Mouse (Mus musculus) heart, postnatal 0 days (tissue): ENCODE results near the gene Macrod1. TPM values are rescaled to one million over a fixed set of nuclear protein-coding genes. Genes with fewer than 3 reads are reported as not detected.

Source experiments
- ATAC-seq: fragments of 200-750 bp; cut with Nextera tagmentation; 2 replicates; pipeline ENCODE4 v1.8.0; 2017; ENCODE audit warnings: low read depth, moderate number of reproducible peaks, moderate library complexity; ENCODE audit not compliant: insufficient read depth
- DNase-seq: peaks from one replicate; pipeline ENCODE4 v3.0.0-alpha.2; 2016; ENCODE audit warnings: low spot score
- H3K27ac ChIP-seq: fragments of 300-500 bp; sonication (generic); 2 replicates; pipeline ENCODE4 v1.5.1; 2014; ENCODE audit warnings: low read depth, mild to moderate bottlenecking
- H3K27me3 ChIP-seq: fragments of 300-500 bp; sonication (generic); 2 replicates; pipeline ENCODE4 v1.6.1; 2014; ENCODE audit warnings: low read length, mixed read lengths; ENCODE audit not compliant: control insufficient read depth, insufficient read depth
- H3K36me3 ChIP-seq: fragments of 300-500 bp; sonication (generic); replicated peaks from 2 replicates; pipeline ENCODE4 v1.6.1; 2014; ENCODE audit warnings: low read length, mixed read lengths; ENCODE audit not compliant: control insufficient read depth, insufficient read depth
- H3K4me1 ChIP-seq: fragments of 300-500 bp; sonication (generic); 2 replicates; pipeline ENCODE4 v1.6.1; 2014; ENCODE audit warnings: antibody characterized with exemption; ENCODE audit not compliant: control insufficient read depth, insufficient read depth
- H3K4me2 ChIP-seq: fragments of 300-500 bp; sonication (generic); 2 replicates; pipeline ENCODE4 v1.6.1; 2014; ENCODE audit warnings: low read depth, mild to moderate bottlenecking, low read length, moderate library complexity
- H3K4me3 ChIP-seq: fragments of 300-500 bp; sonication (generic); 2 replicates; pipeline ENCODE4 v1.5.1; 2014; ENCODE audit warnings: low read depth, low read length
- H3K9ac ChIP-seq: fragments of 300-500 bp; sonication (generic); replicated peaks from 2 replicates; pipeline ENCODE4 v1.6.1; 2014; ENCODE audit warnings: low read depth, low read length, mixed read lengths
- H3K9me3 ChIP-seq: fragments of 300-500 bp; sonication (generic); replicated peaks from 2 replicates; pipeline ENCODE4 v1.6.1; 2016; ENCODE audit warnings: low read length; ENCODE audit not compliant: control insufficient read depth
- CTCF ChIP-seq: IDR thresholded peaks from 2 replicates; pipeline ENCODE4 v1.5.1; 2016; ENCODE audit warnings: antibody characterized with exemption, control low read depth, low read depth
- EP300 ChIP-seq: IDR thresholded peaks from 2 replicates; pipeline ENCODE4 v1.6.1; 2016; ENCODE audit warnings: antibody characterized with exemption, low read depth
- WGBS: fragments of 180-500 bp; shearing (Covaris S2); extraction: QIAGEN DNeasy Blood & Tissue Kit; methylation state at CpG from one replicate; pipeline ENCODE4 v1.1.7; 2014; 5-methylcytosine and 5-hydroxymethylcytosine counted together
- polyA plus RNA-seq: library from polyadenylated mRNA; unstranded; fragments of >200 nt; fragmentation: Nextera tagmentation; extraction: Ambion mirVana; gene quantifications from 2 replicates; pipeline ENCODE4 v1.2.1, GENCODE M21; 2015
- total RNA-seq: library from RNA; depleted of rRNA; stranded (reverse); fragments of >200 nt; gene quantifications from 2 replicates; pipeline ENCODE4 v1.2.3, GENCODE M21; 2014; ENCODE audit warnings: low replicate concordance

The Macrod1 gene
- total and polyA plus RNA-seq, 2 experiments from 2014 or later = 113 to 122 TPM

DNA sequence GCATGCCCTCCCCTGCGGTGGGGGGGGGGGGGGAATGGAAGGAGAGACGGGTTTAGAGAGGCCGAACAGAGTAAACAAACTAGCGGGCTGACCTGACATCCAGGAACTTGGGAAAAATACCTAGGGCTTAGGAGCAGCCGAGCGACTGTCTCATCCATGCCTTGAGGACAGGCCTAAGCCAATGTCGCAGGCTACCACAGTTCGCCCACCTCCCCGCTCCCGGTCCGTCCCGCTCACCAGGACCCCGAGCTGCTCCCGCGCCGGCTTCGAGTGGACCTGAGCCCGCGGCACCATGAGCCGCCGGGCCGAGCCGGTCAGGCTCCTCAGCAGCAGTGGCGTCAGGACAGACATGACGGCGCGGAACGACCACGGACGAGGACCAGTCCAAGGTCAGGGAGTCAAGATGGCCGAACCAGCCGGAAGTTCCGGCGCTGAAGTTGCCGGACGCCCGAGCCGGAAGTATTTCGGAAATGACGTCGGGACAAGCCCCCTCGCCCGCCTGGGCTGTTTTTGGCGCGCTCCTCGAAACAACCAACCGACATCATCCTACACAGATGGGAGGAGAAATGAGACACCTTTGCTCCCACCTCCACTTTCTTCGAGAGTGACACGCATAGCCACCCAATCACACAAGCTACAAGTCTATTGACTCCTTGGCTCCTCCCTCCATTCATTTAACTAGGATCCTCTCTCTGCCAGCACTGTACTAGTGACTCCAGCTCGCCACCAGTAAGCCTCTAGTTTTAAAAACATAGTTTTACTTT lies 160.7 kb downstream of the Macrod1 start, which contains the start of gene Cox8a:
Gene Cox8a (minus strand): TSS at position 455 of the 764 bp plus-strand sequence.
- under 1% methylated on average over 50 of the region's 50 CpGs for WGBS
- Histone ChIP-seq H3K27ac (peak within 1 kb of the TSS; percentile 96), H3K4me1 (peaks cover 20% of the 10 kb centered on the region), H3K27me3 (no peaks in the 10 kb centered on the region), H3K9me3 (no peaks in the 10 kb centered on the region), H3K9ac (peak within 1 kb of the TSS; percentile 97), H3K4me3 (peak within 1 kb of the TSS; percentile 91), H3K4me2 (peak within 1 kb of the TSS; percentile 81), H3K36me3 (peaks cover 33% of the 10 kb centered on the region)
- peak; percentile 100 for DNase-seq
- ATAC-seq = peak; percentile 97
- TF ChIP-seq EP300 (peak; percentile 61; the same call in 1 of the 2 replicates), CTCF (no peak)

DNA sequence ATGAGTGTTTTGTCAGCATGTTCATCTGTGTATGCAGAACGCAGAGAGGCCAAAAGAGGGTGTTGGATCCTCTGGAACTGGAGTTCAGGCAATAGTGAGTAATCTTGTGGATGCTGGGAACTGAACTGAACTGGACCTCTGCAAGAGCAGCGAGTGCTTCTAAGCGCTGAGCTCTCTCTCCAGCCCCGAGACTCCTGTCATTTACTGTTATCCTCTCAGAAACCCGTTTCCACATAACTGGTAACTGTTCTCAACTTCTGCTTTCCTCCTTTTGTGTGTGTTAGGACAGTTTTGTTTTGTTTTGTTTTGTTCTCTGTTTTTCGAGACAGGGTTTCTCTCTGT lies 161.3 kb downstream of the Macrod1 start:
- Histone ChIP-seq H3K9ac (no peak overlapping the region), H3K27ac (no peak overlapping the region), H3K4me3 (peak overlapping the region; percentile 91), H3K4me1 (peaks cover 20% of the 10 kb centered on the region), H3K4me2 (peak overlapping the region; percentile 34), H3K9me3 (no peaks in the 10 kb centered on the region), H3K27me3 (no peaks in the 10 kb centered on the region), H3K36me3 (peaks cover 30% of the 10 kb centered on the region)
- 12% methylated on average over 6 of the region's 6 CpGs for WGBS
- DNase-seq (no peak), ATAC-seq (no peak)
- TF ChIP-seq CTCF (no peak), EP300 (no peak)

GRCm38 (mm10) chr19:7218753-7219152 lies 162.1 kb downstream of the Macrod1 start:
- no peaks in the 10 kb centered on the region for H3K9me3 ChIP-seq
- H3K9ac ChIP-seq = no peak overlapping the region
- DNase-seq = no peak
- H3K4me2 ChIP-seq = no peak overlapping the region
- 95% methylated on average over 5 of the region's 5 CpGs for WGBS
- TF ChIP-seq CTCF (no peak), EP300 (no peak)
- H3K27ac ChIP-seq = no peak overlapping the region
- H3K4me1 ChIP-seq = peaks cover 20% of the 10 kb centered on the region
- no peaks in the 10 kb centered on the region for H3K27me3 ChIP-seq
- H3K4me3 ChIP-seq = no peak overlapping the region
- ATAC-seq = no peak
- H3K36me3 ChIP-seq = peaks cover 22% of the 10 kb centered on the region

GRCm38 (mm10) chr19:7222196-7222595 lies 165.6 kb downstream of the Macrod1 start:
- Histone ChIP-seq H3K36me3 (peaks cover 18% of the 10 kb centered on the region), H3K9ac (no peak overlapping the region), H3K4me1 (no peaks in the 10 kb centered on the region), H3K4me2 (no peak overlapping the region), H3K27ac (no peak overlapping the region), H3K4me3 (no peak overlapping the region), H3K9me3 (no peaks in the 10 kb centered on the region), H3K27me3 (no peaks in the 10 kb centered on the region)
- TF ChIP-seq CTCF = no peak
- no peak for TF ChIP-seq EP300
- 81% methylated on average over 6 of the region's 6 CpGs for WGBS
- DNase-seq = no peak
- ATAC-seq = no peak

DNA sequence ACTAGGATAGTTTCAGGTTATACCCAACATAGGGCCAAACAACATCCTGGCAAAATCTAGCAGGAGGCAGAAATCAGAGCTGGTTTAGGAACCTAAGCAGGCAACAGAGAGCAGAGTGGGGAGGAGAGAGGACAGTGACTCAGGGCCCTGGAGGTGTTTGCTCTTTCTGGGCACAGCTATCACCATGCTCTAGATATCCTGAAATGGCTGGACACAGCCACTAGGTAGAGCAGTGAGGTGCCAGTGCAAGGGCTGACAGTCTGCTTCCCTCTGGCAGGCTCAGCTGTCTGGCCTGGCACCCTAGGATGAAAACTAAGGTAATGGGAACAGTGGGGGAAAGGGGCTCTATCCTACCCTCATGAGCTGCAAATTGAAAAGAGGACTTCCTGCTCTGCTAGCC lies 166.9 kb downstream of the Macrod1 start:
- H3K9me3 ChIP-seq = no peaks in the 10 kb centered on the region
- no peak overlapping the region for H3K4me3 ChIP-seq
- H3K4me1 ChIP-seq = no peaks in the 10 kb centered on the region
- no peak for DNase-seq
- no peak overlapping the region for H3K4me2 ChIP-seq
- H3K36me3 ChIP-seq = peaks cover 31% of the 10 kb centered on the region
- TF ChIP-seq CTCF (peak; percentile 30), EP300 (no peak)
- H3K27ac ChIP-seq = no peak overlapping the region
- ATAC-seq = peak; percentile 83
- H3K27me3 ChIP-seq = no peaks in the 10 kb centered on the region
- H3K9ac ChIP-seq = no peak overlapping the region

- Histone ChIP-seq H3K36me3 (peaks cover 37% of the 10 kb centered on the region), H3K27me3 (no peaks in the 10 kb centered on the region), H3K4me1 (no peaks in the 10 kb centered on the region), H3K4me2 (no peak overlapping the region), H3K9ac (no peak overlapping the region), H3K27ac (no peak overlapping the region), H3K9me3 (no peaks in the 10 kb centered on the region), H3K4me3 (no peak overlapping the region)
- no peak for ATAC-seq
- DNase-seq = no peak
- 93% methylated on average over 3 of the region's 3 CpGs for WGBS
- TF ChIP-seq CTCF (no peak), EP300 (no peak)
Observed at GRCm38 (mm10) chr19:7224253-7224652, 167.6 kb downstream of the Macrod1 start.
